Mouse (Mus musculus) B cell, adult 2 months (primary cell): ENCODE measurements around the gene Ddx5.
A peak's percentile ranks its signal among the peaks of the same experiment; 100 is the strongest.
"Not testable (repeated sequence)": the region's sequence is repeated elsewhere in the genome, so short reads cannot be mapped to it uniquely, and the experiment has no call there.

Experiments
- DNase-seq, 2 experiments: peaks; one replicate each; pipeline ENCODE4 v3.0.0; 2022

The Ddx5 gene

DNA sequence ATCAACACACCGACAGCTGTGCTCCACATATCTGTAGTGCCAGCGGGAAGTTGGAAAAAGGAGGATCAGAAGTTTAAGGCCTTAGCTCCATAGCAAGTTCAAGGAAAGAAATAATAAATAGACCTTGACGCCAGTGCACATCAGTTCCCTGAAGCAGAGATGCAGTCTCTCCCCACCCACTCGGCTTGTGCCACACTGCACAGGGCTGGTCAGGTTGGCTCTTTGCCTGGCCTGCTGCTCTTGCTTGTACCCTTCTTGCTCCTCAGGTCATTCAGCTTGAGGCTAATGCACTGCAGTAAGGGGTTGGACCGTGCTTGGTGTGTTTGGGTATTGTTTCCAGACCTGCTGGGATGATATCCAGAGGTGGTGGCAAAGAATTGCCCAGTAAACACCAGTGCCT is 28.5 kb downstream of the Ddx5 start:
- DNase-seq = no peak

DNA sequence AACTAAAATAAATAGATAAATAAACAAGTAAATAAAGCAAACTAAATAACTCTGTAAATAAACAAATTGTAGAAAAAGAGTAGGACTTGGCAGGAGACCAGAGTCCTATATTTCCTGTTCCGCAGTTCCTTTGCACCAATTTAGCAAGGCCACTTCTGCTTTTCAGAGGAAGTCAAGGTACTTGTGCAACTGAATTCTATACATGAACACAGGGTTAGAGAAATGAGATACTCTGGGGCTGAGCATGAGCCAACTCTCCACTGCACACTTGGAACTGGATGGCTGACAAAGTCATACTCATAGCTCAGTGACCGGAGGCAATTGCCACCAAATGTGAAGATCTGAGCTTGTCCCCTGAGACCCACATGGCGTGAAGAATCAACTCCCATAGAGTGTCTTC is 30.0 kb downstream of the Ddx5 start:
- peak; percentile 61 to 64 for DNase-seq

DNA sequence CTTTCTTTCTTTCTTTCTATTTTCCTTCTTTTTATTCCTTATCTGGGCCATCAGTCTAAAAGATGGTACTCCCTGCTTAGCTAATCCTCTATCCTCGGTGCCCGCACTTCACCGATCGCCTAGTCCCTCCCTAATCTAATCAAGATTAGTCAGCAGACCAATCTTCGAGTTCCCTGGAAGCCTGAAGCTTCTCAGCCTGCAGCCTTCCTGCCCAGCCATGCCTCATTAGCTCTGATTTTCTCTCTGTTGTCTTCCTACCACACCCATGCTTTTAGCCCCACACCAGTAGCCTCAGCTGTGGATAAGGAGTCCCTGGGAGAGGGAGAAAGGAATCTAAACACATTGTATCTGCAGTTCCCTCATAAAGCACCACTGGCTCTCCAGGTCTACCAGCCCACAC is 33.4 kb downstream of the Ddx5 start:
- DNase-seq = no peak

DNA sequence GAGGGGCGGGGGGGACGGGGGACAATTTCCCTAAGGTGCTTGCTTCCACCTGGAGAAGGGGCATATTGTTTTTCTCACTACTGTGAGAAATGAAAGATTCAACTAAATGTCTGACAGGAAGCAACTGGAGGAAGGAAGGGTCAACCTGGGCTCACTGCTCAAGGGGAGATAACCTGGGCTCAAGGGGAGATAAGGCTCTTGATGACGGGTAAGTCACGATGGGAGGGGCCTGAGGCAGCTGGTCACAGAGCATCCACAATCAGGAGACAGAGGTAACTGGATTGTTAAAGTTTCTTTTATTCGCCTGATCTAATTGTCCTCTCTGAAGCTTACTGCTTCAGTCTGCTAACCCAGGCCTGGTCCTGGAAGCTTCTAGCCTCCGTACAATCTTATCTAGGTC is 35.7 kb downstream of the Ddx5 start:
- DNase-seq = no peak

DNA sequence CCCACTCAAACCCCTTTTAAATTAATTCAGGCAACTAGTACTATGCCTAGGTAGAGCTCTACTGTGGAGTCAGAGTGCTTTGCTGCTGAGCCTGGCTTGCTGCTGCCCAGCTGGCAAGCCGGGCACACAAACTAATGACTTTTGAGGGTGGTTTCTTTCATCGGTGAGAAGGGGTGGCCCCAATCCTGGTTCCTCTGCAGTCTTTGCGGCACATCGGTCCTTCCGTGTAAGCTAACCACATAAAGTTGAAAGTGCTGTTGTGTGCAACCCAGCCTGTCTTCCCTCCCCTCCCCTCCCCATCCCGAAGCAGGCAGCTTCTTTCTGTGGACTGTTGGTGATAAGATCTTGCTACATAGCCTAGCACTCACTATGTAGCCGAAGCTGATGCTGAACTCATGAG is 36.9 kb downstream of the Ddx5 start:
- peak; percentile 69 to 72 for DNase-seq

DNA sequence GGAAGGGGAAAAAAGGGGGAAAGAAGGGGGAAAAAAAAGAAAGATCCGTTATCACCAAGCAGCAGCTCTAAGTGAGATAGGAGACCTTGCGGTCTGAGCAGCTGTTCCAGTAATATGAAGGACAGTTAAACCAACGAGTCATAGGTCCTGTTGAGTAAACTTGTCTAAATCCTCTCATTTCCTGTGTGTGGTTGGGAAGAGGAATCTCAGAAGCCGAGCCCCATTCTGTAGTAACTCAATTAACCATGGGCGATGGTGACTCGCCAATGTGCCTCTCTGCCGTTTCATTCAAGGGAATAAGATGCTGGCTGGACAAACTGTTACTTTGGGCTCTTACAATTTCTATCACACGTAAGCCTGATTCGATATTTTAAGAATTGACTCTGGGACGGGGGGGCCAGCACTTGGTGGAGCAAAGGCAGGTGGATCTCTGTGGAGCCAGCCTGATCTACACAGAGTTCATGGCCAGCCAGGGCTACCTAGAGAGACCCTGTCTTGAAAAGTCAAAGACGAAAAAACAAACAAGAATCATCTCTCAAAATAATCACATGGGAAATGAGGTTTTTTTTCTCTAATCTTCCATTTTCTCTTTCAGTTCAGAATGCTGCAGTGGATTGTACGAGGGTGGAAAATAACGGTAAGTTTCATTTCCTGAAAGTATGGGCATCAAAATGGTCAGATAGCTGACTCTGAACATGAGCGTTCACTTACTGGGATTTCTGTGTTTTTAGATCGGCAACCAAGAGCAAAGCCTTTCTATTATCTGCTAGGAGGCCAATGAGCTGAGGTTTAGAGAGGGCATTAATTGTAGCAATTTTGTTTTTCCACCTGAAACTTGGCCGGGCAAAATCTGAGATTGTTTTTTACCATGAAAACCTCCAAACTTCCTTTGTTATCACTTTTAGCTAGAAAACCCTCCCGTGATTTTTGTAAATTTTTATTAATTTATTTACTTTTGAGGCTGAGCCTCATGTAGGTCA is 37.7 kb downstream of the Ddx5 start, which contains the start of gene Milr1:
Gene Milr1 (plus strand): TSS at position 188 of the 980 bp plus-strand sequence.
- peak; percentile 51 to 61 for DNase-seq

DNA sequence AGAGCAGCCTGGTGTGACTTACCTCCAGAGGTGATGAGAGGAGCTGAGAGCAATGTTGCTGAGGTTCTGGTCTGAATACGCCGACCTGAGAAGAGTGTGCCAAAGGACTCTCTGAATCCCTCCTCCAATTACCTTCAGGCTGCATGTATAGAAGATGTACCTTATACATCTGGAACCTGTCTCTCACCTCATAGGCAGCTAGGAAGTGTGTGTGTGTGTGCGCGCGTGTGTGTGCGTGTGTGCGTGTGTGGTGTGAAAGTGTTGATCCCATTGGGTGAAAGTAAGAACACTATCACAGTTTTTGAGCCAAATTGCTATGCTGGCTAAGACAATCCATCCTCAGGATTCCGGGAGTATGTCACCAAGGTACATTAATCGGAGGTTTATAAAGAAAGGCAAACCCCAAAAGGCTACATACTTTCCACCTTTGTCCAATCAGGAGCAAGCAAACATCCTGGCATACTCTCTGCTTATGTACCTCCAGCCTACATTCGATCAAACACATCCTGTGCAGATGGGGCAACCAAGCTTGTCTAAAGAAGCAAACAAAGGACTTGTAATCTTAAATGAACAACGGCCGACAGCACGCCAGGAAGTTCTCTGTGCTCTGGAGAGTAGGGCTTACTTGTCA is 38.7 kb downstream of the Ddx5 start, which contains the start of gene Pecam1:
Gene Pecam1 (minus strand): TSS at position 508 of the 631 bp plus-strand sequence.
- DNase-seq = peak; percentile 63 to 65

DNA sequence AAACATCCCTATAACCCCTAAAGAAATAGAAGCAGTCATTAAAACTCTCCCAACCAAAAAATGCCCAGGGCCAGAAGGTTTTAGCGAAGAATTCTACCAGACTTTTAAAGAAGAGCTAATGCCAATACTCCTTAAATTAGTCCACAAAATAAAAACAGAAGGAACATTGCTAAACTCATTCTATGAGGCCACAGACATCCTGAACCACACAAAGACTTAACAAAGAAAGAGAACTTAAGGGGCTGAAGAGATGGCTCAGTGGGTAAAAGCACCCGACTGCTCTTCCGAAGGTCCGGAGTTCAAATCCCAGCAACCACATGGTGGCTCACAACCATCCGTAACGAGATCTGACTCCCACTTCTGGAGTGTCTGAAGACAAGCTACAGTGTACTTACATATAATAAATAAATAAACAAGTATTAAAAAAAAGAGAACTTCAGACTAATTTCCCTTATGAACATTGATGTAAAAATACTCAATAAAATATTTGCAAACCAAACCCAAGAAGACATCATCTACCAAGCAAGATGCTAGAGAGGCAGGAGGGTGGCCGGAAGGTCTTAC is 39.3 kb downstream of the Ddx5 start:
- DNase-seq = not testable (repeated sequence)

DNA sequence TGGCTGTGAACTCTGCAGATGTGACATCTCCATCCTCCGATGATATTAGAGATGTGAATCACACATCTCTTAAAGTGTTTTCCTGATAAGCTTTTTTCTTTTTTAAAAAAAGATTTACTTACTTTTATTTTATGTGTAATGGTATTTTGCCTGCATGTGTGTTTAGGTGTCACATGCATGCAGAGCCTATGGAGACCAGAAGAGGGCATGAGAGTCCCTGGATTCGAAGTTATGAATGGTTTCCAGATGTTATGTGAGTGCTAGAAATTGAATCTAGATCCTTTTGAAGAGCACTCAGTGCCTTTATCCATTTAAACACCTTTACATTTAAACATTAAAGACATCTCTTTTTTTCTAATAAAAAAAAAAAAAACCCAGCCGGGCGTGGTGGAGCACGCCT is 44.0 kb downstream of the Ddx5 start:
- DNase-seq = peak; percentile 32 to 51

DNA sequence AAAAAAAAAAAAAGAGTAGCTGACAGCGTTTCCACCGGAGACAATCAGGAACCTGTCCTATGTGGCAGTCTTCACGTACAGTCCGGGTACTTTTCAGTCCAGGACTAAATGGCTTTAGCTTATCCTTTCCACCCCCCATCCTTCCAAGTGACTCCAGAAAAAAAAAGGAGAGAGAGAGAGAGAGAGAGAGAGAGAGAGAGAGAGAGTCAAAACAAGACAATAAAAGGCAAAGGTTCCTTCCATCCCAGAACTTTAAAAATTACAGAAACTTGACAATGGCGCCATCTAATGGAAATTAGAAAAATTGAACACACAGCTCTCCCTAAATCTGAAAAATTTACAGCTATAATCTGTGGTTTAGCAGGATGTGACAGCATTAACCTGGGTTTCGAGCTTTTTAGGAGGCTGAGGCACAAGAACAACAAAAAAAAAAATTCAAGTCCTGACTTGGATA is 46.6 kb downstream of the Ddx5 start:
- DNase-seq = no peak

DNA sequence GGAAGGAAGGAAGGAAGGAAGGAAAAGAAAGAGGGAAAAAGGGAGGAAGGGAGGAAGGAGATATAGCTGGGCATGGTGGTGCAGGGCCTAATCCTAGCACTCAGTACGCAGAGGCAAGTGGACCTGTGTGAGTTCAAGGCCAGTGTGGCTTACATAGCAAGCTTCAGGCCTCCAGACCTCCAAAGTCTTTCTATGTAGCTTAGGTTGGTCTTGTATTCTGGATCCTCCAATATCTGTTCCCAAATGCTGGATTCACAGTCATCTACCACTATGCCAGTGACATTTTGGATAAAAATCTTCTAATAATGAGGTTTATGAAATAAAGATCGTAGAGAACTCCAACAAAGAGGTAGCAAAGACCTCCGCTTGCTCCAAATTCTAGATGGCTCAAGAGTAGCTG is 47.2 kb downstream of the Ddx5 start:
- DNase-seq = no peak

DNA sequence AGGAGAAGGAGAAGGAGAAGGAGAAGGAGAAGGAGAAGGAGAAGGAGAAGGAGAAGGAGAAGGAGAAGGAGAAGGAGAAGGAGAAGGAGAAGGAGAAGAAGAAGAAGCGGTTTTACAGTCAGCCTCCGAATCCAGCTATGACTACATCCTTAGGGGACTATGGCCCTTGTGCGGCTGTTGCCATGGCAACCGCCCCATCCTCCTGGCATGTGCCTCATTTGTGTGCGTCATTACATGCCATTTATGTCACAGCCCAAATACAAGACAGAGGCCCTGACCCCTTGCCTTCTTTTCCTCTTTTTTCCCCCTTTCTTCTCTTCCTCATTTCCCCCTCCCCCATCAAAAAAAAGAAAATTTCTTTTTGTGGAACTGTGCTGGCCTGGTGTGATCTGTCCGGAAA is 47.8 kb downstream of the Ddx5 start:
- no peak for DNase-seq

DNA sequence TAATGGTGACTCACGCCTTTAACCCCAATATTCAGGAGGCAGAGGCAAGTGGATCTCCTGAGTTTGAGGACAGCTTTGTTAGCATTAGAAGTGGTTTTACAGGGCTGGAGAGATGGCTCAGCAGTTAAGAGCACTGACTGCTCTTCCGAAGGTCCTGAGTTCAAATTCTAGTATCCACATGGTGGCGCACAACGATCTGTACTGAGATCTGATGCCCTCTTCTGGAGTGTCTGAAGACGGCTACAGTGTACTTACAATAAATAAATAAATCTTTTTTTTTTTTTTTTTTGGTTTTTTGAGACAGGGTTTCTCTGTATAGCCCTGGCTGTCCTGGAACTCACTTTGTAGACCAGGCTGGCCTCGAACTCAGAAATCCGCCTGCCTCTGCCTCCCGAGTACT is 48.3 kb downstream of the Ddx5 start:
- DNase-seq = not testable (repeated sequence)

DNA sequence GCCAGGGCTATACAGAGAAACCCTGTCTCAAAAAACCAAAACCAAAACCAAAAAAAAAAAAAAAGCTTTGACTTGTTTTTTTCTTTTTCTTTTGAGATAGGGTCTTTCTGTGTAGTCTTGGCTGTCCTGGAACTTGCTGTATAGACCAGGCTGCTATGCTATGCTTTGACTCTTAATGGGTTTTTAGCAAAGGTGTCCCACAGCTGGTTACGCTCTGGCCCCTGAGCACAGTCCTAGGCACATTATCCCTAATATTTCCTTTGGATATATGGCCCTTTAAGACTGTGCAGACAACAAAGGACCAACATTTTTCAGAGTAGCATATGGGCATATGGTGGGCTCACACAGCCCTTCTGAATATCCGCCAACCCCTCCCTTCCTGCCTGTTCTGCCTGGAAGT is 49.9 kb downstream of the Ddx5 start:
- no peak for DNase-seq

DNA sequence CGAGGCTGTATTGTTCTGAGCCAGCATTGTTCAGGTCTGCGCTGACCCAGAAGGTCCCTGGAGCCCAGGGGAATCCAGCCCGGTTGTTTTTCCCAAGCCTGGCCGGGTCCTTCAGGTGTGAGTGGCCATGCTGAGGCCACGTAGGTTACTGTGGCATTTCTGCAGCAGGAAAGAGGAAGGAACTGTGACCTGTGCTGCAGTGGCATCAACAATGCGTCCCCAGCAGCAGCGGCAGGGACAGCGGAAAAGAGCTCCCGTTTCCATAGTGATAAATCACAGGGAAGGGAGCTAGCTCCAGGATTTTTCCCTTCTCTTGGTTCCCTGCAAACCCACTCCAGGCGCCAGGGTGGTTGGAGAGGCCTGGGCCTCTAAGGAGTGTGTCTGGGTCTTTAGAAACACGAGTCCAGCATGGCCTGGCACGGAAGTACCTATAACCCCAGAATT is 51.8 kb downstream of the Ddx5 start:
- no peak for DNase-seq

DNA sequence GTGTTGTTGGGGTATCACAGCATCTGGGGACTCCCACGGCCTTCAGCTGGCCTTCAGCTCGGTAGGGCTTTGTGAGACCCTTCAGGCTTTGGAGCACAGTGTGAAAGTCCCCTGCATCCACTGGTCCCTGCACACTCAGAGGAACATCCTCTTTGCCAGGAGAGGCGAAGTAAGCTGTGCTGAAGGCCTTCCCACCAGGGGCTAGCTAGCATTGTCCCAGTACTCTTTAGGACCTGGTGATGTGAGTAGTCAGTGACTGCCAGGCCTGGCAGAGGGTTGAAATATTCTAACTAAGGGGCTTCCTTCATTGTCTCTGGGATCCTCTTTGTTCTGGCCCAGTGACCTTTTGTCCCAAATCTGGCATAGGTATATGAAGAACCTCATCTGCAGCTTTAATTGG is 52.4 kb downstream of the Ddx5 start:
- DNase-seq = no peak

DNA sequence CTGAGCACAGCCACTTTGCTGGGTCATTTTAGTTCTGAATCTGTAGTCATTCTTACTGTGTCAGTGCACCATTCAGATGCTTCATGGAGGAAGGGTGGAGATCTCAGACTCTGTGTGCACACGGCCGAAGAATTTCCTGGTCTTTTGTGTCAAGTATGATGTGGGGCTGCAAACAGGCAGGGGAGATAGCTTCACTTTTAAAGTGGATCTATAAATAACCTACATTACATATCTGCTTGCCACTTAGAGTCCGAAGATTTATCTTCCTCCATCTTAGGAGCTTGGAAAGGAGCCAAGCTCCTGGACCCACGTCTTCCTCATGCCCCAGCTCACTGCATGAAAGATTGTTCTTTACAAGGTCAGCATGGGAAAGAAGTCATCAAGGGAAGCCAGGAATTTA is 58.3 kb downstream of the Ddx5 start:
- no peak for DNase-seq
